Mouse (Mus musculus) liver, embryonic 11.5 days (tissue): ENCODE data around the gene Sirt2. TPM values are rescaled to one million over a fixed set of nuclear protein-coding genes. Genes with fewer than 3 reads are reported as not detected.
A peak's percentile ranks its signal among the peaks of the same experiment; 100 is the strongest.

Source experiments
- ATAC-seq: fragments of 200-750 bp; cut with Nextera tagmentation; replicated peaks from 2 replicates; pipeline ENCODE4 v1.8.0; 2017; ENCODE audit warnings: moderate number of reproducible peaks, mild to moderate bottlenecking, moderate TSS enrichment, moderate library complexity; ENCODE audit not compliant: low FRiP score
- DNase-seq: peaks from one replicate; pipeline ENCODE4 v3.0.0-alpha.2; 2017; ENCODE audit warnings: low spot score
- H3K27ac ChIP-seq: fragments of 300-500 bp; sonication (generic); 2 replicates; pipeline ENCODE4 v1.5.1; 2014; ENCODE audit warnings: mild to moderate bottlenecking, low read depth, low read length, control low read depth
- H3K27me3 ChIP-seq: fragments of 300-500 bp; sonication (generic); replicated peaks from 2 replicates; pipeline ENCODE4 v1.6.1; 2014; ENCODE audit warnings: low read length, mixed read lengths; ENCODE audit not compliant: control insufficient read depth, insufficient read depth
- H3K36me3 ChIP-seq: fragments of 300-500 bp; sonication (generic); 2 replicates; pipeline ENCODE4 v1.6.1; 2014; ENCODE audit warnings: mild to moderate bottlenecking, low read length, moderate library complexity, mixed read lengths; ENCODE audit not compliant: control insufficient read depth, insufficient read depth
- H3K4me1 ChIP-seq: fragments of 300-500 bp; sonication (generic); replicated peaks from 2 replicates; pipeline ENCODE4 v1.6.1; 2014; ENCODE audit warnings: low read length, mixed read lengths; ENCODE audit not compliant: control insufficient read depth, insufficient read depth
- H3K4me2 ChIP-seq: fragments of 300-500 bp; sonication (generic); 2 replicates; pipeline ENCODE4 v1.6.1; 2014; ENCODE audit warnings: mild to moderate bottlenecking, control low read depth, moderate library complexity
- H3K4me3 ChIP-seq: fragments of 300-500 bp; sonication (generic); 2 replicates; pipeline ENCODE4 v1.5.1; 2014; ENCODE audit warnings: low read depth, low read length, control low read depth
- H3K9ac ChIP-seq: fragments of 300-500 bp; sonication (generic); 2 replicates; pipeline ENCODE4 v1.6.1; 2014; ENCODE audit warnings: low read depth, low read length, control low read depth
- H3K9me3 ChIP-seq: fragments of 300-500 bp; sonication (generic); 2 replicates; pipeline ENCODE4 v1.6.1; 2016; ENCODE audit warnings: low read length, inconsistent platforms, mixed read lengths; ENCODE audit not compliant: control insufficient read depth
- WGBS: fragments of 180-500 bp; shearing (Covaris S2); extraction: QIAGEN DNeasy Blood & Tissue Kit; methylation state at CpG from one replicate; pipeline ENCODE4 v1.1.7; 2014; 5-methylcytosine and 5-hydroxymethylcytosine counted together
- polyA plus RNA-seq: library from polyadenylated mRNA; unstranded; fragments of >200 nt; fragmentation: Nextera tagmentation; extraction: Ambion mirVana; gene quantifications from 2 replicates; pipeline ENCODE4 v1.2.1, GENCODE M21; 2014

Sirt2 gene
- polyA plus RNA-seq, 1 experiment from 2014 or later, result 41.0 TPM

- peak within 1 kb of the TSS; percentile 77 for H3K9ac ChIP-seq
- peak; percentile 81 for ATAC-seq
- no peaks in the 10 kb centered on the region for H3K27me3 ChIP-seq
- WGBS, result 2% methylated on average over 33 of the region's 33 CpGs
- H3K4me3 ChIP-seq, result peak within 1 kb of the TSS; percentile 61
- H3K4me1 ChIP-seq, result peaks cover 15% of the 10 kb centered on the region
- H3K27ac ChIP-seq, result peak within 1 kb of the TSS; percentile 74
- peak; percentile 84 for DNase-seq
- peak within 1 kb of the TSS; percentile 79 for H3K4me2 ChIP-seq
- no peaks in the 10 kb centered on the region for H3K9me3 ChIP-seq
- peaks cover 28% of the 10 kb centered on the region for H3K36me3 ChIP-seq
Measured at GRCm38 (mm10) chr7:28824941-28825685, 58.6 kb downstream of the Sirt2 start, which contains the start of gene Ech1. Ech1 (plus strand) TSS chr7:28825217.

DNA sequence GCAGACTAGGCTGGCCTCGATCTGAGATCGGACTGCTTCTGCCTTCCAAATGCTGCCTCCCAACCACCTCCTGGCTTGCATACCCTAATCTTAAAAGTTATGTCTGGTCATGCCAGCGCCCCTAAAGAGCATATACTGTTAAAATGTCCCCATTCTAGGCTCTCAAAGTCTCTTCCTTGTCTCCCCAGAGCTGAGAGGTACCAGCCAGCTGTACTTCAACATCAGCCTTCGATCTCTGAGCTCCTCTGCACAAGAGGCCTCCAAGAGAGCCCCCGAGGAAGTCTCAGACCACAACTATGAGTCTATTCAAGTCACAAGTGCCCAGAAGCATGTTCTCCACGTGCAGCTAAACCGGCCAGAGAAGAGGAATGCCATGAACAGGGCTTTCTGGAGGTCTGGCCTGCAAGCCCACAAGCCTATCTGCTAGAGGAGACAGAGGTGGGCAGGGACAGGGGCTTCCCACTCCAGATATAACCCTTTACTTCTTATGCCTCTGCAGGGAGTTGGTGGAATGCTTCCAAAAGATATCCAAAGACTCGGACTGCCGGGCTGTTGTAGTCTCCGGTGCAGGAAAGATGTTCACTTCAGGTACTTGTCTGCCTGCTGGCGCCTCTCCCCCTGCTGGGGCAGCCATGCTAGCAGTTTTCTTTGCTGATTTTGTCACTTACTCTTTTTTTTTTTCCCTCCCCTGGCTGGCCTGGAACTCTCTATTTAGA is 59.3 kb downstream of the Sirt2 start:
- 0 out of 2 replicates have a peak, but pooled peaks have one; percentile 23 for ATAC-seq
- Histone ChIP-seq H3K4me2 (peak overlapping the region; percentile 79), H3K27ac (peak overlapping the region; percentile 74), H3K4me3 (peak overlapping the region; percentile 61), H3K4me1 (peaks cover 15% of the 10 kb centered on the region), H3K36me3 (peaks cover 22% of the 10 kb centered on the region), H3K9me3 (no peaks in the 10 kb centered on the region), H3K27me3 (no peaks in the 10 kb centered on the region), H3K9ac (peak overlapping the region; percentile 77)
- no peak for DNase-seq
- WGBS, result 52% methylated on average over 11 of the region's 11 CpGs

DNA sequence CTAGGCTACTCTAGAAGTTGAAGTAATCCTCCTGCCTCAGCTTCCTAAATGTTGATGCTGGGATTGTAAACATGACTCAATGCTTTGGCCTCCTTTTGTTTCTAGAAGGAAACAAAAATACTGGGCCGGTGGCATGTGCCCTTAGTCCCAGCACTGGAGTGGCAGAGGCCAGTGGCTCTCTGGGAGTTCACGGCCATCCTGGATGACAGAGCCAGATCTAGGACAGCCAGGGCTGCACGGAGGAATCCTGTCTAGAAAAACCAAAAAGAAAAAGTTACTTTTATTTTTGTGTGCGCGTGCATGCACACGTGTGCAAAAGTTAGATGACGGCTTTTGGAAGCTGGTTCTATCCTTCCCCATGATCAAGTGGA is 59.9 kb downstream of the Sirt2 start:
- peaks cover 16% of the 10 kb centered on the region for H3K4me1 ChIP-seq
- ATAC-seq (no peak), DNase-seq (no peak)
- 91% methylated on average over 7 of the region's 7 CpGs for WGBS
- H3K4me2 ChIP-seq, result peak overlapping the region; percentile 79
- peaks cover 20% of the 10 kb centered on the region for H3K36me3 ChIP-seq
- peak overlapping the region; percentile 77 for H3K9ac ChIP-seq
- no peaks in the 10 kb centered on the region for H3K9me3 ChIP-seq
- no peaks in the 10 kb centered on the region for H3K27me3 ChIP-seq
- no peak overlapping the region for H3K4me3 ChIP-seq
- peak overlapping the region; percentile 74 for H3K27ac ChIP-seq

- ATAC-seq (no peak), DNase-seq (no peak)
- Histone ChIP-seq H3K9ac (no peak overlapping the region), H3K9me3 (no peaks in the 10 kb centered on the region), H3K4me3 (no peak overlapping the region), H3K4me2 (no peak overlapping the region), H3K27me3 (no peaks in the 10 kb centered on the region), H3K4me1 (peaks cover 18% of the 10 kb centered on the region), H3K27ac (no peak overlapping the region), H3K36me3 (peaks cover 16% of the 10 kb centered on the region)
- WGBS, result 75% methylated on average over 3 of the region's 3 CpGs
Measured at GRCm38 (mm10) chr7:28827338-28827737, 60.8 kb downstream of the Sirt2 start.

- H3K9ac ChIP-seq, result no peak overlapping the region
- no peak overlapping the region for H3K4me2 ChIP-seq
- no peak for DNase-seq
- peaks cover 13% of the 10 kb centered on the region for H3K36me3 ChIP-seq
- H3K9me3 ChIP-seq, result no peaks in the 10 kb centered on the region
- WGBS, result 89% methylated on average over 8 of the region's 8 CpGs
- no peak for ATAC-seq
- peaks cover 15% of the 10 kb centered on the region for H3K4me1 ChIP-seq
- no peaks in the 10 kb centered on the region for H3K27me3 ChIP-seq
- no peak overlapping the region for H3K4me3 ChIP-seq
- H3K27ac ChIP-seq, result no peak overlapping the region
Measured at GRCm38 (mm10) chr7:28829821-28830220, 63.3 kb downstream of the Sirt2 start.

GRCm38 (mm10) chr7:28830981-28831380 is 64.4 kb downstream of the Sirt2 start:
- Histone ChIP-seq H3K4me2 (no peak overlapping the region), H3K27ac (no peak overlapping the region), H3K27me3 (no peaks in the 10 kb centered on the region), H3K4me3 (no peak overlapping the region), H3K4me1 (peaks cover 10% of the 10 kb centered on the region), H3K36me3 (peaks cover 13% of the 10 kb centered on the region), H3K9me3 (no peaks in the 10 kb centered on the region), H3K9ac (no peak overlapping the region)
- ATAC-seq (no peak), DNase-seq (no peak)
- WGBS, result 76% methylated on average over 5 of the region's 5 CpGs

- H3K9me3 ChIP-seq, result no peaks in the 10 kb centered on the region
- DNase-seq, result no peak
- H3K36me3 ChIP-seq, result peaks cover 13% of the 10 kb centered on the region
- no peak overlapping the region for H3K27ac ChIP-seq
- H3K4me2 ChIP-seq, result no peak overlapping the region
- peaks cover 8% of the 10 kb centered on the region for H3K4me1 ChIP-seq
- H3K27me3 ChIP-seq, result no peaks in the 10 kb centered on the region
- no peak overlapping the region for H3K4me3 ChIP-seq
- 68% methylated on average over 17 of the region's 17 CpGs for WGBS
- no peak overlapping the region for H3K9ac ChIP-seq
- no peak for ATAC-seq
Measured at GRCm38 (mm10) chr7:28831411-28832125, 65.0 kb downstream of the Sirt2 start.

GRCm38 (mm10) chr7:28832137-28832536 is 65.6 kb downstream of the Sirt2 start:
- WGBS, result 62% methylated on average over 6 of the region's 6 CpGs

More at GRCm38 (mm10) chr7:28832137-28832536, 65.6 kb downstream of the Sirt2 start:
- Histone ChIP-seq H3K27me3 (no peaks in the 10 kb centered on the region), H3K9ac (no peak overlapping the region), H3K9me3 (no peaks in the 10 kb centered on the region), H3K4me3 (no peak overlapping the region), H3K4me1 (peaks cover 8% of the 10 kb centered on the region), H3K36me3 (peaks cover 13% of the 10 kb centered on the region), H3K27ac (no peak overlapping the region), H3K4me2 (no peak overlapping the region)
- no peak for ATAC-seq
- DNase-seq, result no peak
